Mouse (Mus musculus): ENCODE results near the gene Blnk. TPM values are rescaled to one million over a fixed set of nuclear protein-coding genes. Genes with fewer than 3 reads are reported as not detected.

The Blnk gene
- polyA plus RNA-seq, 1 experiment from 2014 or later: 0.97 TPM

Small RNAs within 50 kb of the gene (microRNA-seq; reads per million reads assigned to microRNA genes)
- gene Mir8092: 0.92 reads per million

Other genes starting within 250 kb of the Blnk start
- gene Cc2d2b, start 245.8 kb downstream of the Blnk start, polyA plus RNA-seq (2014; fragmentation: Nextera tagmentation; extraction: Ambion mirVana): 0.12 TPM in 1 of 2 replicates, not detected in the other
- gene Ccnj, start 163.3 kb downstream of the Blnk start, polyA plus RNA-seq (2014; fragmentation: Nextera tagmentation; extraction: Ambion mirVana): 33.5 and 37.2 TPM in 2 replicates
- gene Zfp518a, start 99.8 kb downstream of the Blnk start, polyA plus RNA-seq (2014; fragmentation: Nextera tagmentation; extraction: Ambion mirVana): 16.1 and 17.2 TPM in 2 replicates
- not detected in 2 replicates for gene Dntt, start 34.7 kb upstream of the Blnk start, polyA plus RNA-seq (2014; fragmentation: Nextera tagmentation; extraction: Ambion mirVana)
- gene Opalin, start 82.6 kb upstream of the Blnk start, polyA plus RNA-seq (2014; fragmentation: Nextera tagmentation; extraction: Ambion mirVana): not detected in 2 replicates
- gene Tll2, start 212.3 kb upstream of the Blnk start, polyA plus RNA-seq (2014; fragmentation: Nextera tagmentation; extraction: Ambion mirVana): 0.07 TPM in 1 of 2 replicates, not detected in the other

All from limb, embryonic 11.5 days (tissue).